Mouse (Mus musculus) limb, embryonic 13.5 days (tissue): ENCODE measurements around the gene Ly6g6f. TPM values are rescaled to one million over a fixed set of nuclear protein-coding genes. Genes with fewer than 3 reads are reported as not detected.
A peak's percentile ranks its signal among the peaks of the same experiment; 100 is the strongest.

ENCODE experiments used
- ATAC-seq: fragments of 200-750 bp; cut with Nextera tagmentation; 2 replicates; pipeline ENCODE4 v1.8.0; 2017; ENCODE audit warnings: low read depth, moderate number of reproducible peaks, moderate TSS enrichment; ENCODE audit not compliant: low FRiP score
- H3K27ac ChIP-seq: fragments of 300-500 bp; sonication (generic); 2 replicates; pipeline ENCODE4 v1.5.1; 2015; ENCODE audit warnings: inconsistent platforms, mild to moderate bottlenecking, moderate library complexity
- H3K27me3 ChIP-seq: fragments of 300-500 bp; sonication (generic); 2 replicates; pipeline ENCODE4 v1.6.1; 2015; ENCODE audit warnings: mild to moderate bottlenecking, inconsistent platforms
- H3K36me3 ChIP-seq: fragments of 300-500 bp; sonication (generic); 2 replicates; pipeline ENCODE4 v1.6.1; 2015; ENCODE audit warnings: inconsistent platforms, mild to moderate bottlenecking, moderate library complexity
- H3K4me1 ChIP-seq: fragments of 300-500 bp; sonication (generic); 2 replicates; pipeline ENCODE4 v1.6.1; 2015; ENCODE audit warnings: inconsistent platforms
- H3K4me2 ChIP-seq: fragments of 300-500 bp; sonication (generic); replicated peaks from 2 replicates; pipeline ENCODE4 v1.6.1; 2015; ENCODE audit warnings: inconsistent platforms, mild to moderate bottlenecking, moderate library complexity
- H3K4me3 ChIP-seq: fragments of 300-500 bp; sonication (generic); 2 replicates; pipeline ENCODE4 v1.5.1; 2015; ENCODE audit warnings: moderate library complexity, mild to moderate bottlenecking, inconsistent platforms
- H3K9ac ChIP-seq: fragments of 300-500 bp; sonication (generic); 2 replicates; pipeline ENCODE4 v1.6.1; 2015; ENCODE audit warnings: mild to moderate bottlenecking, inconsistent platforms
- H3K9me3 ChIP-seq: fragments of 300-500 bp; sonication (generic); 2 replicates; pipeline ENCODE4 v1.6.1; 2016; ENCODE audit warnings: inconsistent platforms
- WGBS: fragments of 180-500 bp; shearing (Covaris S2); methylation state at CpG from one replicate; pipeline ENCODE4 v1.1.7; 2015; 5-methylcytosine and 5-hydroxymethylcytosine counted together
- polyA plus RNA-seq: library from polyadenylated mRNA; unstranded; fragments of >200 nt; fragmentation: Nextera tagmentation; extraction: Ambion mirVana; gene quantifications from 2 replicates; pipeline ENCODE4 v1.2.1, GENCODE M21; 2015

The Ly6g6f gene
- polyA plus RNA-seq, 1 experiment from 2014 or later = 0.17 TPM

GRCm38 (mm10) chr17:35104079-35104478 lies 18.7 kb upstream of the Ly6g6f start:
- Histone ChIP-seq H3K4me2 (no peak overlapping the region), H3K9me3 (no peaks in the 10 kb centered on the region), H3K27me3 (no peaks in the 10 kb centered on the region), H3K4me3 (no peak overlapping the region), H3K9ac (no peak overlapping the region), H3K27ac (no peak overlapping the region), H3K4me1 (no peaks in the 10 kb centered on the region; the same call in 1 of the 2 replicates), H3K36me3 (peaks cover 53% of the 10 kb centered on the region)
- 89% methylated on average over 7 of the region's 7 CpGs for WGBS
- ATAC-seq = no peak

DNA sequence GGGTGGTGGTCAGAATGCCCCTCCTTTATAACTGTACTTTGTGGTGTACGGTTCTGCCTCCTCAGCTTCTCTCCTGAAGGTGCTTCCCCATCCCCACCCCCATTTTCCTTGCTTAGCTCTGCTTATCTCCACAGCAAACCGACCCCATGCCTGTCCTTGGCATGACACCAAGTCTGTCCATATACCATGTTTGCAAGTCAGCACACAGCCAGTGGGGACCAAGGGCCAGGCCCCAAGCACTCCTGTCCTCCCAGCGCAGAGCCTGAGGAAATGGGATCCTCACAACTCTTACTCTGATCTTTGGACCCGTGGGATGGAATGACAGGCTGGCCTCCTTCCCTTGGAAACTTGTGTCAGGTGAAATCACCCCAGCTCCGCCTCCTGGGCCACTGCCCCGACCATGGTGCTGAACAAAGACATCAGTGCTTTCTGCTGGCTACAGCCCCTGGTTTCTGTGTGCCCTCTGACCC lies 17.8 kb upstream of the Ly6g6f start:
- Histone ChIP-seq H3K27ac (no peak overlapping the region), H3K4me1 (no peaks in the 10 kb centered on the region; the same call in 1 of the 2 replicates), H3K36me3 (peaks cover 61% of the 10 kb centered on the region), H3K27me3 (no peaks in the 10 kb centered on the region), H3K9ac (no peak overlapping the region), H3K4me3 (no peak overlapping the region), H3K4me2 (no peak overlapping the region), H3K9me3 (no peaks in the 10 kb centered on the region)
- no peak for ATAC-seq
- 74% methylated on average over 6 of the region's 6 CpGs for WGBS

DNA sequence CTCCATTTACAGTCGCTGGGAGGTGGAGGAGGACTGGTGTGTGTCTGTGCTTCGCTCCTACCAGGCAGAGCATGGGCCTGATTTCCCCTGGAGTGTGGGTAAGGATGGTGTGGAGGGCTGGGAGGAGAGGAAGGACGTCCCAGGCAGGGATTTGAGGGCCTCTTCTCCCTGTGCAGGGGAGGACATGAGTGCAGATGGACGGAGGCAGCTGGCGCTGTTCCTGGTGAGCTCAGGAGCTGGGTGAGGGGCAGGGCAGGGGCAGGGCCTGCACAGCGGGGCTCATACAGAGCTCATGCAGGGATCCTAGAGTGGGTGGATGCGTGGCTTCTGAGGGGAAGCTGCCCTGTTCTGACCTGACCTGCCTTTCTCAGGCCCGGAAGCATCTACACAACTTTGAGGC lies 16.9 kb upstream of the Ly6g6f start:
- 70% methylated on average over 8 of the region's 8 CpGs for WGBS
- H3K4me2 ChIP-seq = no peak overlapping the region
- no peak overlapping the region for H3K27ac ChIP-seq
- no peak overlapping the region for H3K9ac ChIP-seq
- peak; percentile 55; the same call in 1 of the 2 replicates for ATAC-seq
- H3K4me3 ChIP-seq = no peak overlapping the region
- H3K9me3 ChIP-seq = no peaks in the 10 kb centered on the region
- H3K4me1 ChIP-seq = no peaks in the 10 kb centered on the region; the same call in 1 of the 2 replicates
- H3K27me3 ChIP-seq = no peaks in the 10 kb centered on the region
- H3K36me3 ChIP-seq = peaks cover 71% of the 10 kb centered on the region

GRCm38 (mm10) chr17:35101161-35101560 lies 15.8 kb upstream of the Ly6g6f start:
- no peaks in the 10 kb centered on the region for H3K9me3 ChIP-seq
- WGBS = 90% methylated on average over 11 of the region's 11 CpGs
- H3K27ac ChIP-seq = no peak overlapping the region
- no peak overlapping the region; the same call in 1 of the 2 replicates for H3K9ac ChIP-seq
- H3K4me3 ChIP-seq = no peak overlapping the region
- H3K4me1 ChIP-seq = no peaks in the 10 kb centered on the region; the same call in 1 of the 2 replicates
- no peaks in the 10 kb centered on the region for H3K27me3 ChIP-seq
- H3K36me3 ChIP-seq = peaks cover 82% of the 10 kb centered on the region
- no peak for ATAC-seq
- H3K4me2 ChIP-seq = no peak overlapping the region

DNA sequence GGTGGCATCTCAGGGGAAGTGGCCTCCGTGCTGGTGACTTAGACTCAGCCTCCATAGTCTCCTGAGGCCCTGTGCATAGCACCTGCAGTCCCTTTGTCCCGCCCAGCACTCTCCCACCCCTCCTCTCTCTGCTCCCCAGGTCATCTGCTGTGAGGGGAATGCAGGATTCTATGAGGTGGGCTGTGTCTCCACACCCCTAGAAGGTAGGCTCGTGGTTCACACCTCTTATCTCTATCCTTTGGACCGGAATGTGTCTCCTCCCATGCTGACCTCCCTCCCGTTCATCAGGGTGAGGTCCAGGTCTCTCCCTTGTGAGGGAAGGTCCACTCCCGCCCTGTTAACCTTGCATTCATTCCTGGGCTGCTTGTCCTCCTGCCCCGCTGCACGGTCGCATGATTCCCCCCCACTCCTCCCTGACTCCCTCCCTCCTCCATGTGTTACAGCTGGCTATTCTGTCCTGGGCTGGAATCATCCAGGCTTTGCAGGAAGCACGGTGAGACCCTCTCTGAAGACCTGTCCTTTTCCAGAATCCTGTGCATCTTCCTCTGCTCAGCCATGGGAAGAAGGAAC lies 14.9 kb upstream of the Ly6g6f start:
- Histone ChIP-seq H3K9me3 (no peaks in the 10 kb centered on the region), H3K4me3 (no peak overlapping the region), H3K4me1 (no peaks in the 10 kb centered on the region), H3K27me3 (no peaks in the 10 kb centered on the region), H3K4me2 (no peak overlapping the region), H3K9ac (no peak overlapping the region), H3K36me3 (peaks cover 91% of the 10 kb centered on the region), H3K27ac (no peak overlapping the region)
- WGBS = 82% methylated on average over 10 of the region's 10 CpGs
- ATAC-seq = no peak

GRCm38 (mm10) chr17:35097164-35097655 lies 11.8 kb upstream of the Ly6g6f start:
- ATAC-seq = no peak
- H3K36me3 ChIP-seq = peaks cover 99% of the 10 kb centered on the region
- H3K9me3 ChIP-seq = no peaks in the 10 kb centered on the region
- no peak overlapping the region for H3K4me3 ChIP-seq
- no peaks in the 10 kb centered on the region for H3K4me1 ChIP-seq
- no peak overlapping the region for H3K27ac ChIP-seq
- H3K27me3 ChIP-seq = no peaks in the 10 kb centered on the region
- H3K9ac ChIP-seq = no peak overlapping the region
- H3K4me2 ChIP-seq = no peak overlapping the region
- 89% methylated on average over 12 of the region's 12 CpGs for WGBS

- no peak for ATAC-seq
- no peak overlapping the region for H3K27ac ChIP-seq
- H3K9me3 ChIP-seq = no peaks in the 10 kb centered on the region
- H3K36me3 ChIP-seq = peaks cover 97% of the 10 kb centered on the region
- WGBS = 88% methylated on average over 12 of the region's 12 CpGs
- no peak overlapping the region for H3K4me2 ChIP-seq
- H3K4me1 ChIP-seq = no peaks in the 10 kb centered on the region
- no peak overlapping the region for H3K4me3 ChIP-seq
- H3K9ac ChIP-seq = peak overlapping the region; percentile 31; the same call in 1 of the 2 replicates
- H3K27me3 ChIP-seq = no peaks in the 10 kb centered on the region
These were observed 11.2 kb upstream of the Ly6g6f start for GRCm38 (mm10) chr17:35096597-35096996.

DNA sequence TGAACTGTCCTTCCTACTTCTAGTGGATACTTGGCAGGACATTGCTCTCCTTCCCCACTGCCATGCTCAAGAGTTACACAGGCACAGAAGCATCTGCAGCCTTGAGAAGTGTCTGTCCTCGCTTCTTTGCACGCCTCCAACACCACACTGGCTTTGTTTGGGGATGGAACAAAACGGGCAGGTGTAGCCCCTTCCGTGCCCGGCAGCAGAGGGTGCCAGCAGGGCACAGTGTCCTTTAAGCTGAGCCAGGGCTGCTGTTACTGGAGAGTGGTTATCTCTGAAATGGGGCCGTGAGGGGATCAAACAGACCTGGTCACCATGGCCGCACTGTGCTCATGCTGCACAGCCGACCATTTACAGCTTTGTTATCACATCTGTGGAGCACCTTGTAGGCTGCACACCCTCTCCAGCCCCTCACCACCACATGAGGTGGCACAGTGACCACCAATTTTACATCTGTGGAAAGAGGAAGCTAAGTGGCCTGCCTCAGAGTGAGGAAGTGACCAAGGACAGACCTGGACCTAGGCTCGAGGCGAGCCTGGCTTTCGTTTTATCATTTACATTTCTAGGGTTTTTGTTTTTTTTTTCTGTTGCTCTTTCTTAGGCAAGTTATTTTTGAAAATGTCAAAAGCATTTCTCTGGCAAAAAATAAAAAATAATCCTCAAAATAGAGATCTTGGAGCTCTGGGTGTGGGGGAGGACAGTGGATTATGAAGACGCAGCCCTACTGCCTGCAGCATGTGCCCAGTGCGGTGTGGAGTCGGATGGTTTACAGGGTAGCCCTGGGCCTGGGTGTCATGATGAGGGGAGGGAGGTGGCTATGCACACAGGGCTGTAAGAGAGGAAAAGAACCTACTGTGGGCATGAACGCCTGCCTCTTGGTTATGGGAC lies 9.3 kb upstream of the Ly6g6f start:
- H3K36me3 ChIP-seq = peaks cover 87% of the 10 kb centered on the region
- no peak for ATAC-seq

DNA sequence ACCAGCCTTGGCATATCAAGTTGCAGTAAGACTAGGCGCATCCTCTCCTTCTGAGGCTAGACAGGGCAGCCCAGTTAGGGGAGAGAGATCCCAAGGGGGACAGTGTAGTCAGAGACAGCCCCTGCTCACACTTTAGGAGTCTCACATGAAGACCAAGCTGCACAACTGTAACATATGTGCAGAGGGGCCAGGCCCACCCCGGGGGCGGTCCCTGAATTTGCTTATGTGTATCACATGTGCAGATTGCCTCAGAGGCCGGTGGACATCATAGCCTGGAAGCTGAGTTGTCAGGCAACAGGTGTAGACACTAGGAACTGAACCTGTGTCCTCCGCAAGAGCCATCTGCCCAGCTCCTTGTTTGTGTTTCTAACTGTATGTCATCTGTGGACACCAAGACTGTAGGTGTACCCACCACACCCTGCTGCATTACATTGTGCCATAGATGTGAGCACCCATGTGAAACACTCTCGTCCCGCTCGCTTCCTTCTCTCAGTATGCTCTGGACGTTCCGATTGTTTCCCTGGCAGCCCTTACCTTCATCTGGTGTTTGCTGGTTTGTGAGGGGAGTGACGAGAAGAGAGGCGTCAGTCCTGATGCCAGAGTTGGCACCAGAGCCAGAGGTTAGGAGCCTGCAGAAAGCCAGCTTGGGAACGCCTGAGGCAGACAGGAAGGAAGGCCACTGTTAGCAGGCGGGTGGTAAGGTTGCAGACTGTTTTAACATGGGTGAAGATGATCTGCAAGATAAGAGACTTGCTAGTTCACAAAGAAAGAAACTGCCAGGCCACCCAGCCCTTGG lies 7.2 kb upstream of the Ly6g6f start:
- Histone ChIP-seq H3K27me3 (no peaks in the 10 kb centered on the region), H3K27ac (no peak overlapping the region), H3K4me3 (no peak overlapping the region), H3K36me3 (peaks cover 65% of the 10 kb centered on the region), H3K9ac (no peak overlapping the region), H3K4me1 (peaks cover 9% of the 10 kb centered on the region), H3K4me2 (no peak overlapping the region), H3K9me3 (no peaks in the 10 kb centered on the region)
- 89% methylated on average over 14 of the region's 14 CpGs for WGBS
- no peak for ATAC-seq

More for the DNA sequence above, 9.3 kb upstream of the Ly6g6f start:
- H3K4me1 ChIP-seq = peaks cover 9% of the 10 kb centered on the region
- H3K9ac ChIP-seq = 0 out of 2 replicates have a peak overlapping the region, but pooled peaks have one; percentile 31
- no peak overlapping the region for H3K27ac ChIP-seq
- no peaks in the 10 kb centered on the region for H3K27me3 ChIP-seq
- H3K4me2 ChIP-seq = no peak overlapping the region
- 87% methylated on average over 15 of the region's 15 CpGs for WGBS
- no peaks in the 10 kb centered on the region for H3K9me3 ChIP-seq
- H3K4me3 ChIP-seq = no peak overlapping the region

- Histone ChIP-seq H3K27me3 (no peaks in the 10 kb centered on the region), H3K4me1 (peaks cover 9% of the 10 kb centered on the region), H3K9ac (peak overlapping the region; percentile 86), H3K27ac (0 out of 2 replicates have a peak overlapping the region, but pooled peaks have one; percentile 94), H3K4me3 (peak overlapping the region; percentile 64), H3K9me3 (no peaks in the 10 kb centered on the region), H3K36me3 (peaks cover 43% of the 10 kb centered on the region), H3K4me2 (peak overlapping the region; percentile 65)
- 69% methylated on average over 8 of the region's 8 CpGs for WGBS
- ATAC-seq = no peak
These were observed 4.9 kb upstream of the Ly6g6f start for GRCm38 (mm10) chr17:35090166-35090932.
